In the genomic region with DNA sequence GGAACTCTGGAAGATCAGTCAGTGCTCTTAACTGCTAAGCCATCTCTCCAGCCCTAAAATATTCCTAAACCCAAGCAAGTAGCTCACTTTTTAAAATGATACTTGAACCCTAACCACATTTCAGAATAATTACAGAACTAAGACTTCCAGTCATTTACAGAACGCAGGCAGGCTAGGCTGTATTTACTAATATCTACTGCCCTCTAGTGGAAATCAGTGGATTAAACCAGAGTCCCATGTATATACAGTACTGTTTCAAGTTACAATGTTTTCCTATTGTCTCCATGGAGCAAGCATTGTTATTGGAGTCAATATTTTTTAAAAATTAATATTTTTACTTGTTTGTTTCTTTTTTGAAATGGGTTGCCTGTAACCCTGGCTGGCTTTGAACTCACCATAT, we compare ENCODE assay signal across 9 mouse cellular contexts. TPM values are rescaled to one million over a fixed set of nuclear protein-coding genes. Genes with fewer than 3 reads are reported as not detected.
A peak's percentile ranks its signal among the peaks of the same experiment; 100 is the strongest.
DNase-seq lines count a peak whose midpoint lies in the region; ATAC-seq and TF ChIP-seq lines count a peak whose summit lies in the region.
"Had no signal": no experiment of that assay in that cellular context is flagged by ENCODE, and none has a peak within 500 bp of the region (broad histone marks: within the 10 kb centered on the region; RNA-seq: fewer than 3 reads in every experiment).

No protein-coding gene starts in this region.

- H3K27me3 ChIP-seq in heart, postnatal 0 days (ENCODE audit: control insufficient read depth, insufficient read depth, low read length), result no peaks in the 10 kb centered on the region
- H3K27me3 ChIP-seq in heart, embryonic 12.5 days (replicated peaks), result no peaks in the 10 kb centered on the region

- no peaks in the 10 kb centered on the region for H3K9me3 ChIP-seq in heart, postnatal 0 days (replicated peaks; ENCODE audit: control insufficient read depth, low read length)
- no peaks in the 10 kb centered on the region for H3K9me3 ChIP-seq in heart, embryonic 12.5 days (replicated peaks)

- peak; percentile 60 for TF ChIP-seq CTCF in heart, postnatal 0 days (IDR thresholded peaks at IDR 0.05; ENCODE audit: low read depth)

- no peak overlapping the region for H3K4me3 ChIP-seq in heart, postnatal 0 days (ENCODE audit: low read depth, low read length)
- no peak overlapping the region for H3K4me3 ChIP-seq in heart, embryonic 12.5 days

- no peak for TF ChIP-seq EP300 in heart, postnatal 0 days (IDR thresholded peaks at IDR 0.05; ENCODE audit: low read depth)

- no peaks in the 10 kb centered on the region for H3K36me3 ChIP-seq in heart, postnatal 0 days (replicated peaks; ENCODE audit: control insufficient read depth, insufficient read depth, low read length)
- no peaks in the 10 kb centered on the region for H3K36me3 ChIP-seq in heart, embryonic 12.5 days

- intact Hi-C loops in gastrocnemius, postnatal 36 days (cut with DNase I), result no loop called here

- no peak for ATAC-seq in heart, postnatal 0 days (ENCODE audit: insufficient read depth, low read depth)
- ATAC-seq in heart, embryonic 12.5 days (ENCODE audit: insufficient number of reproducible peaks, low FRiP score), result no peak

- no peak overlapping the region for H3K9ac ChIP-seq in heart, postnatal 0 days (replicated peaks; ENCODE audit: low read depth, low read length)
- H3K9ac ChIP-seq in heart, embryonic 12.5 days, result no peak overlapping the region

- no peaks in the 10 kb centered on the region for H3K4me1 ChIP-seq in heart, postnatal 0 days (ENCODE audit: control insufficient read depth, insufficient read depth)
- H3K4me1 ChIP-seq in heart, embryonic 12.5 days (replicated peaks), result no peaks in the 10 kb centered on the region

- no peak overlapping the region for H3K27ac ChIP-seq in heart, postnatal 0 days (ENCODE audit: low read depth)
- H3K27ac ChIP-seq in heart, embryonic 12.5 days (ENCODE audit: poor library complexity, severe bottlenecking), result no peak overlapping the region

- H3K4me2 ChIP-seq in heart, postnatal 0 days (ENCODE audit: low read depth, low read length), result no peak overlapping the region
- no peak overlapping the region for H3K4me2 ChIP-seq in heart, embryonic 12.5 days

- 15% methylated on average over 1 of the region's 1 CpGs for WGBS in heart, postnatal 0 days
- WGBS in heart, embryonic 12.5 days, result 34% methylated on average over 1 of the region's 1 CpGs

- DNase-seq in heart, postnatal 0 days (ENCODE audit: low spot score), result peak; percentile 53
- DNase-seq in A20 (ENCODE audit: low read depth, low spot score) (peak; percentile 69), adipocyte (ENCODE audit: low spot score) (peak; percentile 65)
- peak; percentile 78 for DNase-seq in induced T-regulatory cell, adult 2 months (ENCODE audit: low read depth)
- DNase-seq in retina, postnatal 7 days (ENCODE audit: low read depth, low spot score), result peak; percentile 20
- no peak for DNase-seq in adrenal gland, postnatal 25 days
- DNase-seq in gastrocnemius, postnatal 36 days, result no peak

RNA-seq across cellular contexts. Expression of gene Spink2, which starts 17.7 kb away (rescaled TPM):
- total RNA-seq in heart, postnatal 0 days (2014; rRNA removed; ENCODE audit: low replicate concordance), result 22.6 TPM in 1 of 2 replicates, not detected in the other
- 1.5 and 2.1 TPM in 2 replicates for polyA plus RNA-seq in heart, postnatal 0 days (2015; fragmentation: Nextera tagmentation; extraction: Ambion mirVana)
- 7.3 and 7.9 TPM in 2 replicates for polyA plus RNA-seq in heart, embryonic 12.5 days (2016; fragmentation: Nextera tagmentation; extraction: Ambion mirVana)
- not detected in 2 replicates for total RNA-seq in adrenal gland, postnatal 25 days (2021)
- not detected for total RNA-seq in gastrocnemius, postnatal 36 days (2021)
- total RNA-seq: layer of hippocampus, adult 18-20 months had no signal

RNA-seq across cellular contexts. Expression of gene Rest, which starts 36.3 kb away (rescaled TPM):
- total RNA-seq in heart, postnatal 0 days (2014; rRNA removed; ENCODE audit: low replicate concordance), result 20.3 and 23.7 TPM in 2 replicates
- 14.7 and 14.9 TPM in 2 replicates for polyA plus RNA-seq in heart, postnatal 0 days (2015; fragmentation: Nextera tagmentation; extraction: Ambion mirVana)
- polyA plus RNA-seq in heart, embryonic 12.5 days (2016; fragmentation: Nextera tagmentation; extraction: Ambion mirVana), result 31.0 and 32.2 TPM in 2 replicates
- total RNA-seq in adrenal gland, postnatal 25 days (2021), result 26.4 and 28.8 TPM in 2 replicates
- 1 to 10 TPM; 7.1 to 8.4 TPM for total RNA-seq in gastrocnemius, postnatal 36 days (2021)

Comparison
In these comparisons a context has a peak if more than half of its experiments do, and no peak if none do; other contexts are left out.
1. DNase-seq: peak in heart, postnatal 0 days (single experiment), A20 (single experiment), adipocyte (single experiment), induced T-regulatory cell, adult 2 months (single experiment) and retina, postnatal 7 days (single experiment); none in adrenal gland, postnatal 25 days (single experiment) and gastrocnemius, postnatal 36 days (0 of 2).